Mouse (Mus musculus): ENCODE data around the gene Tulp1. TPM values are rescaled to one million over a fixed set of nuclear protein-coding genes. Genes with fewer than 3 reads are reported as not detected.

The Tulp1 gene
- polyA plus RNA-seq, 1 experiment from 2014 or later = 1.4 TPM

DNA sequence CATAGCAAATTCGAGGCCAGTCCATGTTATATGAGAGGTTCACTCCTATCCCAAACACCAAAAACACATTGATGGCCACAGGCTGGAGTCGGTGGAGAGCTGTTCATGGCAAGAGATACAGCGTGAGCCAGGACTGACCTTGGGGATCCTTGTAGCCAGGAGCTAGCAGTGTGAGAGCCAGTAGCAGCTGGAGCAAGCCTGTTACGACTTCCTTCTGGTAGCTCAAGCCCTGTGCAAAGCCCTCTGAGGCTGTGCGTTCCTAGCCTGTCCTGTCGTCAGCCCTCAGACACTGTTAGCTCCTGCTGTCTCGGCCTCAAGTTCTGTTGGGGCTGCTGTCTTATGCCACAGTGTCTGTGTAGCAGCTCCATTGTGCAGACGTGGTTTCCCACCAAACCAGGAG, 41.2 kb downstream of the Tulp1 start:
- no peaks in the 10 kb centered on the region for H3K27me3 ChIP-seq
- peaks cover 43% of the 10 kb centered on the region for H3K36me3 ChIP-seq (ENCODE audit: poor library complexity, severe bottlenecking)
- ATAC-seq = no peak
- no peak overlapping the region for H3K4me3 ChIP-seq
- no peaks in the 10 kb centered on the region for H3K9me3 ChIP-seq (replicated peaks)
- H3K4me2 ChIP-seq = no peak overlapping the region
- no peak overlapping the region; the same call in 1 of the 2 replicates for H3K27ac ChIP-seq
- no peak overlapping the region for H3K9ac ChIP-seq
- 94% methylated on average over 8 of the region's 8 CpGs for WGBS
- peaks cover 8% of the 10 kb centered on the region for H3K4me1 ChIP-seq

DNA sequence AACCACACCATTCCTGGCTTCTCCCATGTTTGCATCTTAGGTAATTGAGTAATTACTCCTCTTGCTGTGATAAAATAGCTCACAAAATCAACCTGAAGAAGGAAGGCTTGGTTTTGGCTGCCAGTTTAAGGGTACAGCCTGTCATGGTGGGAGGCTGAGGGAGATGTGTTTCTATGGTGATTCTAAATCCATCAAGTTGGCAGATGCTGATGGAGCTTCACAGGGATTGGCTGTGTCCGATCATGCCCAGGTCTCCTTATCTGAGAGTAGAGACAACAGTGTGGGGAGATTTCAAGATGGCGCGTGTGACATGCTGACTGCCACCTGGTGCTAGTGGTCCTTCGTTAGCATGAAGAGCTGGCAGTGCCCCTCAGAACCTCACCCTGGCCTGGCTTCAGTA, 43.3 kb downstream of the Tulp1 start:
- H3K4me2 ChIP-seq = no peak overlapping the region
- no peak overlapping the region for H3K4me3 ChIP-seq
- H3K9ac ChIP-seq = no peak overlapping the region
- no peaks in the 10 kb centered on the region for H3K9me3 ChIP-seq (replicated peaks)
- no peaks in the 10 kb centered on the region for H3K4me1 ChIP-seq
- H3K27me3 ChIP-seq = no peaks in the 10 kb centered on the region
- 95% methylated on average over 4 of the region's 4 CpGs for WGBS
- peaks cover 63% of the 10 kb centered on the region for H3K36me3 ChIP-seq (ENCODE audit: poor library complexity, severe bottlenecking)
- no peak for ATAC-seq
- no peak overlapping the region for H3K27ac ChIP-seq

GRCm38 (mm10) chr17:28317725-28318124, 47.3 kb downstream of the Tulp1 start:
- ATAC-seq = no peak
- H3K27ac ChIP-seq = no peak overlapping the region
- no peak overlapping the region for H3K4me3 ChIP-seq
- 86% methylated on average over 9 of the region's 9 CpGs for WGBS
- no peaks in the 10 kb centered on the region for H3K27me3 ChIP-seq
- peaks cover 18% of the 10 kb centered on the region for H3K4me1 ChIP-seq
- H3K9me3 ChIP-seq (replicated peaks) = no peaks in the 10 kb centered on the region
- H3K36me3 ChIP-seq (ENCODE audit: poor library complexity, severe bottlenecking) = peaks cover 54% of the 10 kb centered on the region
- no peak overlapping the region for H3K9ac ChIP-seq
- no peak overlapping the region for H3K4me2 ChIP-seq

DNA sequence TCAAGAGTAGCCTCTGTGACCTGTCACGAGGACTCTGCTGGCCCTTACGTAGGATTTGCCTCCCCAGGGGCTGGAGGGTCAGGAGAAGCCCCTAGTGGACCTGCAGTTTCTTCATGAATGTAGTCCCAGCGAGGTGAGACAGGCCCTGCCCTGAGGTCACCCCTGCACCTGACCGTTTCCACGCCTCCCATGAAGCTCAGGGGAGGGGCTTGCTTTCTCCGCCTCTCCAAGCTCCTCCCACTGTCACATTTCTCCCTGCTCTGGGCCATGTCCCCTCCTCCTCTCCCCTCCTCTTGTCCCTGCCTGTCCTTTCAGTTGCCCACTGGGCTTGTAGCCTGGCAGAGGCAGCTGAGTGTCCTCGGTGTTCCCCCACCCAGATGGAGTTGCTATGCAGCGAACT, 47.9 kb downstream of the Tulp1 start:
- WGBS = 53% methylated on average over 8 of the region's 8 CpGs
- ATAC-seq = no peak
- Histone ChIP-seq H3K4me2 (no peak overlapping the region), H3K4me3 (no peak overlapping the region), H3K9ac (no peak overlapping the region), H3K36me3 (ENCODE audit: poor library complexity, severe bottlenecking) (peaks cover 48% of the 10 kb centered on the region), H3K4me1 (peaks cover 22% of the 10 kb centered on the region), H3K27me3 (no peaks in the 10 kb centered on the region), H3K27ac (no peak overlapping the region), H3K9me3 (replicated peaks) (no peaks in the 10 kb centered on the region)

DNA sequence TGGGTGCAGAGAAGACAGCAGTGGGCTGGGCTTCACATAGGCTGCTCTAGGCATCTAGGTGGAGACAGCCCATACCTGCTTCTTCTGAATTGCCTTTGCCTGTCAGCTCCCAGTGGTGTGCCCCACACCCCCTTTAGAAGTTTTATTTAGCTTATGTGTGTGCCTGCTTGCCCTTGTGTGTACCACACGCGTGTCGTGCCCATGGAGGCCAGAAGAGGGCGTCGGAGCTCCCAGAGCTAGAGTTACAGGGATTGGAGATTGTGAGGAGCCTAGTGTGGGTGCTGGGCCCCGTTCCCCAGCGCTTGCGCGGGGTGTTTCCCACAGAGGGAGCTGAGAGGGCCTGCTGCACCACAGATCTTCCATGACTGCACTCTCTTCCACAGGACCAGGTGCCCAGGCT, 48.5 kb downstream of the Tulp1 start:
- Histone ChIP-seq H3K4me1 (peaks cover 22% of the 10 kb centered on the region), H3K27me3 (no peaks in the 10 kb centered on the region), H3K4me2 (no peak overlapping the region), H3K36me3 (ENCODE audit: poor library complexity, severe bottlenecking) (peaks cover 42% of the 10 kb centered on the region), H3K4me3 (no peak overlapping the region), H3K27ac (no peak overlapping the region), H3K9ac (no peak overlapping the region), H3K9me3 (replicated peaks) (no peaks in the 10 kb centered on the region)
- ATAC-seq = no peak
- WGBS = 87% methylated on average over 9 of the region's 9 CpGs

DNA sequence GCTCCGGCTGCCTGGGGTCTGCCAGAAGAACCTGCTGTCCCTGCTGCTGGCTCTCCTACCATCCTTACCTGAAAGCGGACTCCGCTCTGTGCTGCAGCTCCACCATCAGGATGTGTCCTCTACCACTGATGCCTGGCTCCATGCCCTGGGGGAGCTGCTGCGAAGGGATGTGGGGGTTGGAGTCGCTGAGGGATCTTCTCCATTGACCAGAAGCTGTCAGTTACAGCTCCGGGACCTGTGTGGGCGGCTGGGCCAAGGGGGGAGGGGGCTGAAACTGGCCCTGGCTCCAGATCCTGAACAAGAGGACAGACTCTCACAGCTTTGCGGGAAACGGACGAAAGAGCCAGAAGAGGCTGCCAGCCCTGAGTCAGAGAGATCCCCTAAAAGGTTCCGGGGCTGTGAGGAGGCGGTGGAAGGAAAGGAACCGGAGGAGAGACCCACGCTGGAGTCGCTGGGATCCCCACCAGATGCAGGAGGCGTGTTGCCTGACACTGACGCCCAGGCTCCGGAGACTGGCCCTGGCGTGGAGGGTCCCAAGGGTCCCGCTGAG, 49.3 kb downstream of the Tulp1 start:
- peaks cover 22% of the 10 kb centered on the region for H3K4me1 ChIP-seq
- peak overlapping the region; percentile 8; the same call in 1 of the 2 replicates for H3K9ac ChIP-seq
- H3K36me3 ChIP-seq (ENCODE audit: poor library complexity, severe bottlenecking) = peaks cover 35% of the 10 kb centered on the region
- H3K4me3 ChIP-seq = no peak overlapping the region
- ATAC-seq = no peak
- no peaks in the 10 kb centered on the region for H3K27me3 ChIP-seq
- H3K4me2 ChIP-seq = no peak overlapping the region
- WGBS = 88% methylated on average over 20 of the region's 20 CpGs
- H3K27ac ChIP-seq = no peak overlapping the region
- no peaks in the 10 kb centered on the region for H3K9me3 ChIP-seq (replicated peaks)

DNA sequence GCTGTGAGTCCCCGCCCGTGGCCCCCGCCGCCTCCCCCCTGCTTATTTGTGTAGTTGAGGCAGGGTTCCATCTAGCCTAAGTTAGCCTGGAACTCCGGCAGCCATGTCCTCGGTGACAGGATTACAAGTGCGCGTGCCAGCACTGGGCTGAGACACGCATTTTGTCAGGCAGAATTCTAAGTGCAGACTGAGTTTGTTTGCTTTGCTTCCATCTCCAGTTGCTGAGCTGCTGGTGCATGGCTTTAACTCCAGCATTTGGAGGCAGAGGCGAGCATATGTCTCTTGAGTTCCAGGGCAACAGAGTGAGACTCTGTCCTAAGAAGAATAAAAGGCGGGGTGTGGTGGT, 51.2 kb downstream of the Tulp1 start:
- 5% methylated on average over 11 of the region's 11 CpGs for WGBS
- H3K9me3 ChIP-seq (replicated peaks) = no peaks in the 10 kb centered on the region
- peak; percentile 43; the same call in 1 of the 2 replicates for ATAC-seq
- peak overlapping the region; percentile 85 for H3K4me3 ChIP-seq
- H3K4me1 ChIP-seq = peaks cover 22% of the 10 kb centered on the region
- H3K36me3 ChIP-seq (ENCODE audit: poor library complexity, severe bottlenecking) = peaks cover 30% of the 10 kb centered on the region
- H3K27ac ChIP-seq = peak overlapping the region; percentile 85
- H3K9ac ChIP-seq = peak overlapping the region; percentile 93
- H3K27me3 ChIP-seq = no peaks in the 10 kb centered on the region
- H3K4me2 ChIP-seq = peak overlapping the region; percentile 89

DNA sequence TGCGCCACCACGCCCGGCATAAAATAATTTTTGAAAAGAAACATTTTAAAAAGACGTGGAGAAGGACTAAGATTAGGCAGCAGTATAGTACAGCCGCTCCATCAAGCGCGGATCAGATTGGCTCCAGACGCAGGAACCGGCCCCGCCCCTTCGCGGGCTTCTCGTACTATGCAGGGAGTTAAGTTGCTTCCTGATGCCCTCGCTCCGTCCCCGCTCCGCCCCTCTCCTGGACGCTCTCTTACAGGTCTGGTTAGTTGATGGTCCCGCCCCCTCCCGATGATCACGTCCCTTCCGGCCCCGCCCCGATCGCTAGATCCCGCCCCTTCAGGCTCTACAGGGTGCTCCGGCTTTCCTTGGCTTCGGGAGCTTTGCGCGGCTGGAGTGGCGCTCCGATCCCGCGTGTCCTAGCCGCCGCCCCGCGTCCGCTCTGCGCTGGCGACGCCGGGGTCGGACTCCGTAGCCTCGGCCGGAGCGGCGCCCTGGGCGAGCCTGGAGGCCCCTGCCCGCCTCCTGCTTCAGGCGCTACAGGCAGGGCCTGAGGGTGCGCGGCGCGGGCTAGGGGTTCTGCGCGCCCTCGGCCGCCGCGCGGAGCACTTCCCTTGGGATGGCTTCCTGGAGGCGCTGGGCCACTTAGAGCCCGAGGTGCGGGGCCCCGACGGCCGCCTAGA, 51.7 kb downstream of the Tulp1 start, which contains the start of gene Fance:
Gene Fance (plus strand): TSS at position 308 of the 668 bp plus-strand sequence.
- peaks cover 26% of the 10 kb centered on the region for H3K4me1 ChIP-seq
- peak within 1 kb of the TSS; percentile 85 for H3K27ac ChIP-seq
- peak within 1 kb of the TSS; percentile 93 for H3K9ac ChIP-seq
- peak; percentile 99 for ATAC-seq
- H3K9me3 ChIP-seq (replicated peaks) = no peaks in the 10 kb centered on the region
- H3K27me3 ChIP-seq = no peaks in the 10 kb centered on the region
- H3K4me3 ChIP-seq = peak within 1 kb of the TSS; percentile 85
- peaks cover 25% of the 10 kb centered on the region for H3K36me3 ChIP-seq (ENCODE audit: poor library complexity, severe bottlenecking)
- WGBS = under 1% methylated on average over 57 of the region's 69 CpGs
- peak within 1 kb of the TSS; percentile 89 for H3K4me2 ChIP-seq

GRCm38 (mm10) chr17:28312232-28313211, 52.5 kb downstream of the Tulp1 start:
- peaks cover 17% of the 10 kb centered on the region for H3K36me3 ChIP-seq (ENCODE audit: poor library complexity, severe bottlenecking)
- peak overlapping the region; percentile 89 for H3K4me2 ChIP-seq
- H3K27me3 ChIP-seq = no peaks in the 10 kb centered on the region
- 27% methylated on average over 17 of the region's 17 CpGs for WGBS
- peak overlapping the region; percentile 85 for H3K4me3 ChIP-seq
- H3K27ac ChIP-seq = no peak overlapping the region
- ATAC-seq = peak; percentile 36
- H3K9me3 ChIP-seq (replicated peaks) = no peaks in the 10 kb centered on the region
- 0 out of 2 replicates have a peak overlapping the region, but pooled peaks have one; percentile 12 for H3K9ac ChIP-seq
- peaks cover 26% of the 10 kb centered on the region for H3K4me1 ChIP-seq

DNA sequence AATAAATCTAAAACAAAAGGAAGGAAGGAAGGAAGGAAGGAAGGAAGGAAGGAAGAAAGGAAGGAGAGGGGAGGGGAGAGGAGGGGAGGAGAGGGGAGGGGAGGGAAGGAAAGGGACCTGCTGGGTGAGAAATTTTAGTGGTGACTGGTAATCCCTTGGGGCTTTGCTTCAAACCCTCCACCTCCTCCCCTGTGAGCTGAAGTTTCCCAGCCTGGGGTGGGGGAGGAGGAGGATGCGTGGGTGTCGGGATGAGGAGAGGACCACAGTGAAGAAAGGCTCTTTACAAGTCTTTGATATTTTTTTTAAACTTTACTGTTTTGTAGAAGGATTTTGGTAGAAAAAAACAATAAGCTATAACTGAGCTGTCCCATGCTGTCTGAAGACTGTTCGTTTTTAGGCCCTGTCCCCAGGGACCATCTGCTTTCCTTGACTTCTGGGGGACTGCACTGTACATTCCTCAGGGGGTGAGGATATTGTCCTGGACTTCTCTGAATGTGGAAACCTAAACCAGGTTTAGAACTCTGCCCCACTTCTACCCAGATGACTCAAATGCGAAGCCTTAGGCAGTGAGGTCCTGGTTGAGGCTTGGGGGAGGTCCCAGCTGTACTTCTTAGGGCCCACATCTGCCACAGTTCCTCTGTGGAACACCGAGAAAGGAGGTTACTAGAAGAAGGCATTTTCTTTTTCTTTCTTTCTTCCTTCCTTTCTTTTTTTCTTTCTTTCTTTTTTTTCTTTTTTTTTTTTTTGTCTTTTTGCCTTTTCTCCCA, 53.5 kb downstream of the Tulp1 start:
- Histone ChIP-seq H3K4me1 (peaks cover 26% of the 10 kb centered on the region), H3K9me3 (replicated peaks) (no peaks in the 10 kb centered on the region), H3K9ac (no peak overlapping the region), H3K4me2 (no peak overlapping the region), H3K27me3 (no peaks in the 10 kb centered on the region), H3K36me3 (ENCODE audit: poor library complexity, severe bottlenecking) (peaks cover 8% of the 10 kb centered on the region), H3K4me3 (no peak overlapping the region), H3K27ac (no peak overlapping the region)
- WGBS = 75% methylated on average over 5 of the region's 5 CpGs
- no peak for ATAC-seq

- H3K4me1 ChIP-seq = peaks cover 26% of the 10 kb centered on the region
- H3K27me3 ChIP-seq = no peaks in the 10 kb centered on the region
- H3K27ac ChIP-seq = no peak overlapping the region
- no peak overlapping the region for H3K4me2 ChIP-seq
- H3K4me3 ChIP-seq = no peak overlapping the region
- H3K36me3 ChIP-seq (ENCODE audit: poor library complexity, severe bottlenecking) = peaks cover under 1% of the 10 kb centered on the region; the same call in 1 of the 2 replicates
- no peaks in the 10 kb centered on the region for H3K9me3 ChIP-seq (replicated peaks)
- WGBS = 79% methylated on average over 3 of the region's 3 CpGs
- ATAC-seq = no peak
- H3K9ac ChIP-seq = no peak overlapping the region
Measured at GRCm38 (mm10) chr17:28310831-28311230, 54.2 kb downstream of the Tulp1 start.

Data from forebrain, embryonic 13.5 days (tissue).